Mouse (Mus musculus) mesoderm, embryonic 11.5 days (tissue): Measurements from ENCODE around the gene Tmem170.

ENCODE experiments used
- DNase-seq: peaks from one replicate; pipeline ENCODE4 v3.0.0-alpha.2; 2012; ENCODE audit warnings: low read depth, low spot score

The Tmem170 gene

DNA sequence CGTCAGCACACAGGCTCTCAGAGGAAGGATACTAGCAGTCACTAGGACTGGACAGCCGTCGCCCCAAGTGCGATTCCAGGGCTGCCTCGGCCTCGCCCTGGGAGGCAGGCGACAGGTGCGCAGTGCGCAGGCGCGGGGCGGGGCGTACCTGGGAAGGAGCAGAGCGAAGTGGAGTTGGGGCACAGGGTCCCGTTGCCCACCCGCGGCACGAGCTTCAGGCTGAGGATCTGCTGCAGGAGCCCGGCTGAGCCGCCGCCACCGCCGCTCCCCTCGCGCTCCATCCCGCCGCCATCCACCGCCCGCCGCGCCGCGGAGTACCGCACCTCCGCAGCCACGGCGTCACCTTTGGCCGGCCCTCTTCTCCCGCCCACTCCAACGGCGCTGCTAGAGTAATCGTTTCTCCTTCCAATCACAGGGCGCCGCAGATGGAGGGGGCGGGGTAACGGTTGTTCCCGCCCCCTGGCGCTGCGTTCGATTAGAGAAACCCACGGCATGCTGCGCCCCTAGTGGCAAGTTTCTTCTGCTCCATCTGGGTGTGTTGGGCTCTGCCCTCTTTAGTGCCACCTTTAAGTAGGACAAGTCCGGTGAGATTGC is at the start of gene Tmem170:
Tmem170 (minus strand) TSS at position 396 of the 594 bp plus-strand sequence.
- DNase-seq, result peak; percentile 98

DNA sequence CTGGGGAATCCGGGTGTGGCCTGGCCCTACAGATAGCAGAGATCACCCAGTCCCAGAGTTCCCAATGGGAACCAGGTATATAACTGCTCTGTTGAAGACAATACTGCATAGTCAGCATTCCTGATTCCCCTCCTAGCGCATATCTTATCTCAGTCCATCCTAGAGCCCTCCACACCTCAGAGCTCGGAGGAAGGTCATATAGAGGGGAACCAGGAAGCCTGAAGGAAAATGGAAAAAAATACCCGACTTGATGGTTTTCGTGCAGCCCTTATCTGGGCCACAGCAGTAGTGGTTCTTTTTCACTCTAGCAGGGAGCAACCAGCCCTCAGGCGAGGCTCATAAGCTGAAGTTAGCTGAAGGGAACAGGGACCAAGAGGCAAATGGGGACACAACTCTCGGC is 48.4 kb upstream of the Tmem170 start:
- no peak for DNase-seq

DNA sequence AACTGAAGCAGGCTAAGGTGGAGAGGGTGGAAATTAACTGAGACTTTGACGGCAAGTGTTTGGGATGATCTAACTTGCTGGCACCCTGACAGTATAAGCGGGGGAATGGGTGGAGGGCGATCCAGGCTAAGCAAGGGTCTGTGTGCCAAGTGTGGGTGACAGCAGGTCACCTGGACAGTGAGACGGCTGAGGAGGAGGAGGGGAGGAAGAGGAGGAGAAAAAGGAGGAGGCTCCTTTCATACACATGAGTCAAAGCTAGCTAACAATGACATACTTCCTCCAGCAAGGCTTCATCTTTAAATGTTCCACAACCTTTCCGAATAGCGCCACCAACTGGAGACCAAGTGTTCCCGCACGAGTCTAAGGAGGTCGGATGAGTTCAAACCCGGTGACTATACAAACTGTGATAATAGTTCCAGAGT is 46.8 kb upstream of the Tmem170 start:
- peak; percentile 66 for DNase-seq

DNA sequence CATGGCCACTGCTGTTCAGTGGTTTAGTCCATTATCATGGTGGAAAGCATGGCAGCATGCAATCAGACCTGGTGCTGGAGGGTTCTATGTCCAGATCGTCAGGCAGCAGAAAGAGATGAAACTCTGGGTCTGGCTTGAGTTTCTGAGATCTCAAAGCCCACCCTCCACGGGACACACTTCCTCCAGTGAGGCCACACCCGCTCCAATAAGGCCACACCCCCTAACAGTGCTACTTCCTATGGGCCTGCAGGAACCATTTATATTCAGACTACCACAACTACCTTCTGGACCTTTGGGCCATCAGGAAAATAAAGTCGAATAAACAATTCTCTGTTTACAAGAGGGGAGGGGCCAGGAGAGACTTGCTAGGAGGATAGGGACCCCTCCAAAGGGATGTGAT is 44.4 kb upstream of the Tmem170 start:
- DNase-seq, result no peak

DNA sequence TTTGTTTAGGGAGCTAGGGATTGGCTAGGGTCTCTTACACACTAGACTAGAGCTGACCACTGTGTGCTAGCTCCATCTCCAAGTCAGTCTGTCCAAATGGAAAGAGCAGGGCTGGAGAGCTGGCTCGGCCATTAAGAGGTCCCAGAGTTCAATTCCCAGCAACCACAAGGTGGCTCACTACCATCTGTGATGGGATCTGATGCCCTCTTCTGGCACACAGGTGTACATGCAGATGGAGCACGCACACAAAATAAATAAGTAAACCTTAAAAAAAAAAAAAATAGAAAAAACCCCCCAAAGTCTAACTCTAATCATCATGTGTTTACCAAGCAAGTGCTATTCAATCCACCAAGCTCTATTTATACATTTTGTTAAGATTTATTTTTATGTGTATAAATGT is 43.1 kb upstream of the Tmem170 start:
- DNase-seq, result no peak

DNA sequence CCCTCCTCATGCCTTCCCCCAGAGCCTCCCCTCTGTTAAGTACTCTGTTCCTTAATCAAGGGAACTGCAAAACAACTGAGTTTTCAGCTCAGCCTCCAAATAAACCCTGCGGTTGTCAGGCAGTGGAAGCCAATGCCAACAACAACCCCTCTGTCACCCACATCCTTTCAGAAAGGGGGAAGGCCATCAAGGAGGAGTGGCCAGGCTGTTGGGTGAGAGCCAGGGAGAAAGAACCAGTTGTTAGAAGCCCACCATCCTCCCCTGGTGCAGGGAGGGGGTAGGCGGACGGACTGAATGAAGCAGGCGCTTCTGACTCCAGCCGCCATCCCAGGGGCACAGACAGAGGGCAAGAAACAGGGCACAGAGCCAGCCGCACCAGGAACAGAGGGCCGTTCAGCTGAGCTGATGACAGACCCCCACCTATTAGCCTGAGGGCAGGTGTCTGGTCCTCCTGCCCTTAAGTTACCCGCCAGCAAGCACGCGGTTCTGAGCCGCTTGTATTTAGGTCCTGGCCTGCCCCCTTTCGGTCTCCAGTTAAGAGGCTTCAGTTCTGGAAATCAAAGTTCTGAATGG is 36.4 kb upstream of the Tmem170 start:
- no peak for DNase-seq

DNA sequence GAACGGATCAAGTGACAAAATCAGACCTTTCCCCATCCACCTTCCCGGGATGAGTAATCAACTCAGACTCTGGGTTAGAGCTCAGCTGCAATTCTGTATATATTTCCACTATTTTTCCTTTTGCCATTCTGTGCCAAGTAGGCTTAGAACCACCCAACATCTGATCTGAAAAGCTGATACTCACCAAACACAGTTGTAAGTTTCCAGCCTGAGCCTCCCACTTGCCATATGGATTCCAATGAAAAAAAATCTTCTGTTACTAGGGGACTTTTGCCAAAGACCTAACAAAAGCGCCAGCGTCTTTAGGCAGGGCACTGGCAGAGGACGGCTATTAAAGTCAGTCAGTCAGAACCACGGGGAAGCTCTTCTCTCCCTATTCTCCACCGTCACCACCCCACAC is 35.0 kb upstream of the Tmem170 start:
- DNase-seq, result no peak

DNA sequence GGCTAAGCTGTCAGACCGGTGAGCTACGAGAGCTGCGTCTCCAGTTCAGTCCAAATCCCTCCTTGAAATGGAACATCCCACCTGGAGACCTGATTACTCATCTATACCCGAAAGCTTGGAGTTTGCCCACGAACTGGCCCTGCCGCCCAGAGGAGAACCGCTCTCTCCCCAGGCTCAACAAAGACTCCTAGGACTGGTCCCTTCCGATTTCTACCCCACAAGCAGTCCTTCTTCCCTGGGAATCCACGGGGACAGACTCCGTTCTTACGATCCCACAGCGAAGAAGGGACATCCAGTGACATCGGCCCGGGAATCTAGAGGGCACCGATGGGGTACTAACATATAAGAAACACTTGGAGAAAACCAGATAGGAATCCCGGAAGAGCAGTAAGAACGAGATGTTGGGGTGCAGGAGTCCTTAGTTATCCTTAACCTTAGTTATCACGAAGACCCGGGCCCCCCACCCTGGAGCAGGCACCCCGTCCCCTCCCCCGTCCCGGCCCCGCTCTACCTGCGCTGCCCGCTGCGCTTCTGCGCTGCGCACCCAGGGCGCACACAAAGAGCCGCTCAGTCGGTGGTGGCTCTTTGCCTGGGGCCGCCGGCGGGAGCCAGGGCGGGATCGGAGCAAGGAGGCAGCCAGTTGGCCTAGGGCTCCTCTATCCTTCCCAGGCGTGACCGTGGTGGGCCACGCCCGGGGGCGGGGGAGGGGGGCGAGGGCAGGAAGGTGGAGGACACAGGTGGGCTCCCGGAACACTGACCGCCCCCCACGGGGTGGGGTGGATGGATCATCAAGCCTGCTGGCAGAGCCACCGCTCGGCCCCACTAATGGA is 33.3 kb upstream of the Tmem170 start, which contains the start of gene Chst5:
Chst5 (minus strand) TSS at position 827 of the 830 bp plus-strand sequence.
- peak; percentile 50 for DNase-seq

DNA sequence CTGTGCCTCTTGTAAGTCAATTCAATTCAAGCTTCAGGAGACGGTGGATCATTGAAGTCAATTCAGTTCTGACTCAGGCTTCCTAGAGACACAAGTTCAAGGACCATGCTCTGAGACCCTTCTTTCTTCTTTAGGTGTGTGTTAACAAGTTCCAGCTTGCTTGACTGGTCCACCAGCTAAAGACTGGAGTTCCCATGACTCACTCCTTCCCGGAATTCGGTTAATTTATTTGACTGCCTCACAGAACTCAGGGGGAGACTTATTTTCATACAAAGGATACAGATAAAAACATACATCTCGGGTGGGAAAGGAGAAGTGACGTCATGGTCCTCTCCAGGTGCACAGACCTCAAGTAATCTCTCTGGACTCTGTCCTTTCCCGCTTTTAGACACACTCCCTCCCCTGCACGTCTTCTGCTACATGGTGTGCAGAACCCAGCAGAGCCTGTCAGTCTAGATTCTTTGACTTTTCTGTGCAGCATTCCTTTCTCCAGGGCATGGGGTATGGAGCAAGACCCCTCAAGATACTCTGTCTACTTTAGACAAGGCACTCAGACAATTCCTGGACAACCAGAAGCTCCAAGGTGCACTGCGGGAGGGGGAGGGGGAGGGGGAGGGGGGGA is 29.1 kb upstream of the Tmem170 start:
- no peak for DNase-seq

DNA sequence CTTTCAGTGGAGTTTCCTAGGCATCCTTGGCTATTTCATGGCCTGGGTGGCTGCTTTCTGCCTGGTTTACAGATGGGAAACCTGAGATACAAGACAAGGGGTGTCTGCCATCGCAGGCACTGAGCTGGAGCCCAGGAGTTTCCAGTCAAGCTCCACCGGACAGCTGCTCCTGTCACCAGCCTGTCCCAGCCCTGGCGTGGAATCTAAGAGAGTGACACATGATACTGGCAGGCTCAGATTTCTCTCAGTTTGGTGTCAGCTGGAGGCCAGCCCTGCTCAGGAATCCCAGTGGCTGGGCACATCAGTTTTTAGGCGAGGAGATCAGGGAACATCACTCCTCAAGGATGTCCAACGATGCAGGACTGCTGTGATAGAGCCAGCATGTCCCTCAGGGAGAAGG is 25.5 kb upstream of the Tmem170 start:
- peak; percentile 56 for DNase-seq

DNA sequence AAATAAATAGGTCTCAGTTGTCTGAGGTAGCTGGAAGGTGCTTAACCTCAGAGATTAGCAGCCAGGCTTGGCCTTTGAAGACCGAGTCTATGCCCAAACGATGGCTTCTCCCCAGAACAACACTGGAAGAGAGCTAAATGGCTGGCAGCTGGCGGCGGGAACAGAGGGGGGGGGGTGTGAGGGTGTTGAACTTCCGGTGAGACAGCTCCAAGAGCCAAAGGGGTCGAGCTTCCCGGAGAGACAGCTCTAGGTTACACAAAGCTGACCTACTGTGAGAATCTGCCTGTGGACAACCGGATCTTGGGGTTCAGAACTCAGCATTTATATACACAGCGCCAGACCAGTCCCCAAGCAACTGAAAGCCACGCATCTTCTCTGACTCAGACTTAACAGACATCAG is 22.0 kb upstream of the Tmem170 start:
- DNase-seq, result no peak

DNA sequence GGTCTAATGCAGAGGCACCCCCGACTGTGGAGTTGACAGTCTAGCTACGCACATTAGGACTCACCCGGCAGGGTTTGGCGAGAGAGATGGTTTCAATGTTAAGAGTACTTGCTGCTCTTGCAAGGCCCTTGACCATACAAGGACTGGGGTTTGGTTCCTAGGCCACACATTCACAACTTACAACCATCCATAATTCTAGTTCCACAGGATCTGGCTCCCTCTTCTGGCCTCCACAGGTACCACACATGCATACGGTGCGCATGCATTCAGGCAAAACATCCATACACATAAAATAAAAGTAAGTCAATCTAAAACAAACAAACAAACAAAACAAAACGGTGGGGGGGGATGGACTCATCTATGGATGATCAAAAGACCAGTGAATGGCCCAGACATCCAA is 18.4 kb upstream of the Tmem170 start:
- DNase-seq, result no peak

DNA sequence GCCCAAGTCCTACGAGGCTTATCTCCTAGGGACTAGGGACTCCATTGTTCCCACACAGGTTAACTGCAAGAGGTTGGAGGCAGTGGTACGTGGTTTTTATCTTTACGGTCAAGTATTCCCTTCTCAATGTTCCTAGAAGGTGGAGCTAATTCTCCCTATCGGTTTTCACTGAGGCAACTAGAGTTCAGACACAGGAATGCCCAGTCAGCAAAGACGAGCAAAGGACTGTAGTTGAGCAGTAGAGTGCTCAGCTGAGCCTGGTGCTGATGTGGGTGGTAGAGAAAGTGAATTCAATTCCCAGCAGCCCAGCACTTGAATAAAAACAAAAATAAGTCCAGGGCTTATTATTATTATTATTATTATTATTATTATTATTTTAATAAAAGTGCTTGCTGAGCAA is 16.1 kb upstream of the Tmem170 start:
- no peak for DNase-seq

DNA sequence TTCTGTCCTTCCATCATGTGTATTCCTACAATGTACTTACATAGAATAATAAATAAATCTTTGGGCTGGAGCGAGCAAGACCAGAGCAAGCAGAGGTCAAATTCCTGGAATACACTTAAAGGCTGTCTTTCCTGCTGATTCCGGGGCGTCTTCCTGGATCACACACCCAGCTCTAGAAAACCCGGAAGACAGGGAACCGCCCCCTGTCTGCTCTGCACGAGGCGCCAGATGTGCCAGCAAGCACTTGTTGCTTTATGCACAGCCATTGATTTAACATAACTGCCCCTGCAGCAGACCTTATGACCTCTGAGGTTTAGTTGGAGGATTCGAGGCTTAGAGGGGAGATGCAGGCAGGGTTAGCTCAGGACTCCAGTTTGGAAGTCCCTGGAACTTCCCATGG is 15.4 kb upstream of the Tmem170 start:
- no peak for DNase-seq

DNA sequence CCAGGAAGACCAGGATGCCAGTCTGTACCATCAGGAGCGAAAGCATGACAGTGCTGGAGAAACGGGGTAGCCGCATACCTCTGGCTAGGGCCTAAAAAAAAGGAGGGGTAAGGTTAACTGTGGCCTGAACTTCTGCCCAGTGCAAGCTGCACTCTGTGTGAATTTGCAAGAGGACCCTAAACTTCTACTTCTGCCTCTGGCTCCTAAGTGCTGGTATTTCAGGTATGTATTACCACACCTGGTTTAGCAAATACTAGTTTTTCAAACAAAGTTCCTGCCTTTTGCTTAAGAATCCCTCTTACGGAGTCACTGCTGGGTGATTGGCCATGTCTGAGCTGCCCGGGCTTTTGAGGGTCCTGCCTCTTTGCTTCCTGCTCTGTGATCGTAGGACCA is 14.4 kb upstream of the Tmem170 start:
- DNase-seq, result no peak

DNA sequence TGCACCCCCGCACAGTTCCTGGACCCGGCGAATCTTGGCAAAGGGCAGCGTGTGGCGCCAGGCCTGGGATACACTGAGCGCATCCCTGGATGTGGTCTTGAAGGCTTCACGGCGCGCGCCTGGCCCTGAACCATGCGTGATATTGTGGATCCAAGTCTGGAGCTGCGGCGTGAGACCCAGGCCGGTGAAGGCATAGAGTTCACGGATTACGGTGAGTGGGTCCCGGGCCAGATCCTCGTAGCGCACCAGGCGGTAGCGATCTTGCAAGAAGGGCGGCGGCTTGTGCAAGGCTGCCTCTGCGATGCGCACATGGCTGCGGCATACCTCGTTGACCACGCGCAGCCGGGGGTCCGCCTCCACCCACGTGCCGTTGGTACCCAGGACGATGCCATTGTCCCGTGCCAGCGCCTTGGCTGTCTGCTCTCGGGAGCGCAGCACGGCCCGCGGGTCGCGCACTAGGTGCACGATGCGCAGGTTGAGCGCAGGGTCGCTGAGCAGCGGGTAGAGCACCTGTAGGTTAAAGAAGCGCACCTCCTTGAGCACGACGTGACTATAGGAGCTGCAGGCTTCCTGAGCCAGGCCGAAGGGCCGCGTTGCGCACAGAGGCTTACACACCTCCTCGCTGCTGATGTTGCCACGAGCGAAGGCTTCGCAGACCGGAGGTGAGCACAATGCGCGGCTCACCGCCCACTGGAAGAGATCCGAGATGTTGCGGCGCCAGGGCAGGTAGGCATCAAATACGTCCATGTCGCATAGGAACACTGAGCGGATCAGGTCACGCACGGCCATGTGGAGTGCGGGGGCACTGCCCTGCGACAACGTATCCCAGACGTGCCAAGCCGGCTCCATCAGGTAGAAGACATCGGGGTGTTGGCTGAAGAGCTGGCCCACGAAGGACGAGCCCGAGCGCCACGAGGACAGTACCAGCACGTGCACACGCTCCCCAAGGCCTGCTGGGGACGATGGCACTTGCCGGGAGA is 13.7 kb upstream of the Tmem170 start:
- no peak for DNase-seq

DNA sequence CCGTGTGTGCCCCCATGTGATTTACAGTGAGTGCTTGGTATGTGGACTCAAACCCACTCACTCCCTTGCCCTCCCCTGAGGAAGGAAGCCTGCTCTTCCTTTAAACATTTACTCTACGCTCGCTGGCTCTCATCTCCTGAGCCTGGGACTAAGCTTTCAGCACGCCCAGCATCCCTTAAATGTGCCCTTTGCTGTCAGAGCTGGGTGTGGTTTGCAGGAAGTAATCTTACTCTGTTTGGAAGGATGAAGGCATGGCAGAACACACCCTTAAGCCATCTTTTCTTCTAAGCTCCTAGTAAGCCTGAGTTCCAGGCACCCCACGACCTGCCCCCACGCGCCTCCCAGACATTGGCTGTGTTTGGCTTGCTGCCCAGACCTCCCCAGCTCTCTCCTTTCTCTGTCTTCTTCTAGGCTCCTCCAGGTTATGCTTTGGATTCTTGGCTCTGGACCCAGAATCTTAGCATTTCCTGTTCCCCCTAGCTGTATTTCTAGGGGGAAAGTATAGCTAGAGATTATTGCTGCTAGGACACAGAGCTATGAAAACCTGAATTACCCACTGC is 11.6 kb upstream of the Tmem170 start:
- DNase-seq, result no peak

DNA sequence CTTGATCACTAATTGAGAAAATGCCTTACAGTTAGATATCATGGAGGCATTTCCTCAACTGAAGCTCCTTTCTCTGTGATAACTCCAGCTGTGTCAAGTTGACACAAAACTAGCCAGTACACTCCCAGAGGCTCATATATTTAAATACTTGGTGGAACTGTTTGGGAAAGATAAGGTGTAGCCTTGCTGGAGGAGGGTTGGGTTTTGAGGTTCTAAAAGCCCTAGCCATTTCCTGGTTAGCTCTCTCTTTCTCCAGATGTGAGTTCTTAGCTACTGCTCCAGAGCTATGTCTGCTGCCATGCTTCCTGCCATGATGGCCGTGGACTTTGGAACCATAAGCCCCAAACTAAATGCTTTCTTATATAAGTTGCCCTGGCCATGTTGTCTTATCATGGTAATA is 10.9 kb upstream of the Tmem170 start:
- no peak for DNase-seq

DNA sequence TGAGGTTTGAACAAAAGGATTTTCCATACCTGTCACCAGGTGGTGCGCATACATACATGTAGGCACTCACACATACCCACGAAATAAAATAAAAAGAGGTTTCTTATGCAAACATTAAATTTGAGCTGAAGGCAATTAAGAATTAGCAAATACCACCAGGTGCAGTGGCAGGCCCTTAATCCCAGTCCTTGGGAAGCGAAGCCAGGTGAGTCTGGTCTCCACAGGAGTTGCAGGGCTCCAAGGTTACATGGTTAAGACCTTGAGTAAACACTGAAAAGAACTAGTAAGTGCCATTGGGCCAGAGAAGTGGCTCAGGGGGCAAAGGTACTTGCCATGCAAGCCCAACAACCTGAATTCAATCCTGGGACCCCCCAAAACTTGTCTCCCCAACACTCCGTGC is 7.1 kb upstream of the Tmem170 start:
- no peak for DNase-seq

DNA sequence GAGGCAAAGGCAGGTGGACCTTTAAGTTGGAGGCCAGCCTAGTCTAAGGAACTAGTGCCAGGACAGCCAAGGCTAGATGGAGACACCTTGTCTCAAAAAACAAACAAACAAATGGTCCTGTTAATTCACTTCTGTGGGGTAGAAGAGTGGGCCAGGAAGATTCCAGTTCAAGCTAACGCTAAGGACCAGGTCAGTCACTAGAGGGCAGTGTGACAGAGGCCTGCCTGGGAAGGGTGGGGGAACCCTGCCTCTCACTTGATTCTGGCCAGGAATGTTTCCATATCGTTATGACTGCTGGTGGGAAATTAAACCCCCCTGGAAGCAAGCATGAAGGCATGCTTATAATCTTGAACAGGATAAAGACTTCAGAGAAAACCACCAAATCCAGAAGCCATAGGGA is 5.0 kb upstream of the Tmem170 start:
- DNase-seq, result peak; percentile 54

DNA sequence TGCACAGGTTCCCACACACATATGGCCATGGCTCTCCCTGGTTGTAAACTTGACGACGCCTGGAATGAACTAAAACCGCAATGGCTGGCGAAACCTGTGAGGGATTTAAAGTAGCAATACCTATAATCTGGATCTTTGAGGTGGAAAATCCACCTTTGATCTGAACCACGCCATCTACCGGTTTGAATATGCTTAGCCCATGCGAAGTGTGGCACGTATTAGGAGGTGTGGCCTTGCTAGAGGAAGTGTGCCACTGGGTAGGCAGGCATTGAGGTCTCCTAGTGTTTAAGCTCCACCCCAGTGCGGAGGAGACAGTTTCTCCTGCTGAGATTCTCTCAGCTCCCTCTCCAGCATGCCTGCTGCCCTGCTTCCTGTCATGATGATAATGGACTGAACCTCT is 1.2 kb upstream of the Tmem170 start:
- no peak for DNase-seq
